Mouse (Mus musculus) liver, embryonic 12.5 days (tissue): ENCODE results near the gene Ar. TPM values are rescaled to one million over a fixed set of nuclear protein-coding genes. Genes with fewer than 3 reads are reported as not detected.

Experiments used
- ATAC-seq: fragments of 200-750 bp; cut with Nextera tagmentation; 2 replicates; pipeline ENCODE4 v1.8.0; 2017; ENCODE audit warnings: moderate number of reproducible peaks, mild to moderate bottlenecking, moderate library complexity
- H3K27ac ChIP-seq: fragments of 300-500 bp; sonication (generic); 2 replicates; pipeline ENCODE4 v1.5.1; 2016; ENCODE audit warnings: mild to moderate bottlenecking
- H3K27me3 ChIP-seq: fragments of 300-500 bp; sonication (generic); replicated peaks from 2 replicates; pipeline ENCODE4 v1.6.1; 2016; ENCODE audit warnings: mild to moderate bottlenecking, moderate library complexity
- H3K36me3 ChIP-seq: fragments of 300-500 bp; sonication (generic); 2 replicates; pipeline ENCODE4 v1.6.1; 2016; ENCODE audit warnings: mild to moderate bottlenecking, moderate library complexity
- H3K4me1 ChIP-seq: fragments of 300-500 bp; sonication (generic); 2 replicates; pipeline ENCODE4 v1.6.1; 2016
- H3K4me2 ChIP-seq: fragments of 300-500 bp; sonication (generic); 2 replicates; pipeline ENCODE4 v1.6.1; 2016; ENCODE audit warnings: mild to moderate bottlenecking, moderate library complexity
- H3K4me3 ChIP-seq: fragments of 300-500 bp; sonication (generic); 2 replicates; pipeline ENCODE4 v1.5.1; 2016; ENCODE audit warnings: mild to moderate bottlenecking, moderate library complexity
- H3K9ac ChIP-seq: fragments of 300-500 bp; sonication (generic); 2 replicates; pipeline ENCODE4 v1.6.1; 2016; ENCODE audit warnings: mild to moderate bottlenecking, moderate library complexity
- H3K9me3 ChIP-seq: fragments of 300-500 bp; sonication (generic); replicated peaks from 2 replicates; pipeline ENCODE4 v1.6.1; 2016; ENCODE audit warnings: mild to moderate bottlenecking, moderate library complexity
- WGBS: fragments of 180-500 bp; shearing (Covaris S2); methylation state at CpG from one replicate; pipeline ENCODE4 v1.1.7; 2016; ENCODE audit not compliant: insufficient replicate concordance; 5-methylcytosine and 5-hydroxymethylcytosine counted together
- polyA plus RNA-seq: library from polyadenylated mRNA; unstranded; fragments of >200 nt; fragmentation: Nextera tagmentation; extraction: Ambion mirVana; gene quantifications from 2 replicates; pipeline ENCODE4 v1.2.1, GENCODE M21; 2016

Gene Ar
- polyA plus RNA-seq: not detected in 2 replicates

- Histone ChIP-seq H3K9ac (no peak within 1 kb of the TSS), H3K36me3 (no peaks in the 10 kb centered on the region), H3K9me3 (no peaks in the 10 kb centered on the region), H3K4me1 (no peaks in the 10 kb centered on the region), H3K27me3 (peaks cover 47% of the 10 kb centered on the region), H3K27ac (no peak within 1 kb of the TSS), H3K4me2 (peak within 1 kb of the TSS; percentile 46), H3K4me3 (peak within 1 kb of the TSS; percentile 11; the same call in 1 of the 2 replicates)
- ATAC-seq: no peak
- 17% methylated on average over 24 of the region's 27 CpGs for WGBS
Observed at GRCm38 (mm10) chrX:98148531-98149342, at the start of gene Ar. Gene Ar, plus strand, starts transcription at chrX:98148769.

DNA sequence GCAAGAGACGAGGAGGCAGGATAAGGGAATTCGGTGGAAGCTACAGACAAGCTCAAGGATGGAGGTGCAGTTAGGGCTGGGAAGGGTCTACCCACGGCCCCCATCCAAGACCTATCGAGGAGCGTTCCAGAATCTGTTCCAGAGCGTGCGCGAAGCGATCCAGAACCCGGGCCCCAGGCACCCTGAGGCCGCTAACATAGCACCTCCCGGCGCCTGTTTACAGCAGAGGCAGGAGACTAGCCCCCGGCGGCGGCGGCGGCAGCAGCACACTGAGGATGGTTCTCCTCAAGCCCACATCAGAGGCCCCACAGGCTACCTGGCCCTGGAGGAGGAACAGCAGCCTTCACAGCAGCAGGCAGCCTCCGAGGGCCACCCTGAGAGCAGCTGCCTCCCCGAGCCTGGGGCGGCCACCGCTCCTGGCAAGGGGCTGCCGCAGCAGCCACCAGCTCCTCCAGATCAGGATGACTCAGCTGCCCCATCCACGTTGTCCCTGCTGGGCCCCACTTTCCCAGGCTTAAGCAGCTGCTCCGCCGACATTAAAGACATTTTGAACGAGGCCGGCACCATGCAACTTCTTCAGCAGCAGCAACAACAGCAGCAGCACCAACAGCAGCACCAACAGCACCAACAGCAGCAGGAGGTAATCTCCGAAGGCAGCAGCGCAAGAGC, 1.3 kb downstream of the Ar start:
- ATAC-seq: no peak
- Histone ChIP-seq H3K4me2 (peak overlapping the region; percentile 31), H3K9me3 (no peaks in the 10 kb centered on the region), H3K27me3 (peaks cover 47% of the 10 kb centered on the region), H3K4me1 (no peaks in the 10 kb centered on the region), H3K4me3 (peak overlapping the region; percentile 11; the same call in 1 of the 2 replicates), H3K36me3 (no peaks in the 10 kb centered on the region), H3K9ac (no peak overlapping the region), H3K27ac (no peak overlapping the region)
- WGBS: 9% methylated on average over 20 of the region's 30 CpGs

DNA sequence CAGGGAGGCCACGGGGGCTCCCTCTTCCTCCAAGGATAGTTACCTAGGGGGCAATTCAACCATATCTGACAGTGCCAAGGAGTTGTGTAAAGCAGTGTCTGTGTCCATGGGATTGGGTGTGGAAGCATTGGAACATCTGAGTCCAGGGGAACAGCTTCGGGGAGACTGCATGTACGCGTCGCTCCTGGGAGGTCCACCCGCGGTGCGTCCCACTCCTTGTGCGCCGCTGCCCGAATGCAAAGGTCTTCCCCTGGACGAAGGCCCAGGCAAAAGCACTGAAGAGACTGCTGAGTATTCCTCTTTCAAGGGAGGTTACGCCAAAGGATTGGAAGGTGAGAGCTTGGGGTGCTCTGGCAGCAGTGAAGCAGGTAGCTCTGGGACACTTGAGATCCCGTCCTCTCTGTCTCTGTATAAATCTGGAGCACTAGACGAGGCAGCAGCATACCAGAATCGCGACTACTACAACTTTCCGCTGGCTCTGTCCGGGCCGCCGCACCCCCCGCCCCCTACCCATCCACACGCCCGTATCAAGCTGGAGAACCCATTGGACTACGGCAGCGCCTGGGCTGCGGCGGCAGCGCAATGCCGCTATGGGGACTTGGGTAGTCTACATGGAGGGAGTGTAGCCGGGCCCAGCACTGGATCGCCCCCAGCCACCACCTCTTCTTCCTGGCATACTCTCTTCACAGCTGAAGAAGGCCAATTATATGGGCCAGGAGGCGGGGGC, 2.0 kb downstream of the Ar start:
- Histone ChIP-seq H3K4me2 (peak overlapping the region; percentile 31; the same call in 1 of the 2 replicates), H3K27me3 (peaks cover 47% of the 10 kb centered on the region), H3K9me3 (no peaks in the 10 kb centered on the region), H3K27ac (no peak overlapping the region), H3K4me3 (0 out of 2 replicates have a peak overlapping the region, but pooled peaks have one; percentile 11), H3K9ac (no peak overlapping the region), H3K4me1 (no peaks in the 10 kb centered on the region), H3K36me3 (no peaks in the 10 kb centered on the region)
- WGBS: 9% methylated on average over 24 of the region's 33 CpGs
- no peak for ATAC-seq

DNA sequence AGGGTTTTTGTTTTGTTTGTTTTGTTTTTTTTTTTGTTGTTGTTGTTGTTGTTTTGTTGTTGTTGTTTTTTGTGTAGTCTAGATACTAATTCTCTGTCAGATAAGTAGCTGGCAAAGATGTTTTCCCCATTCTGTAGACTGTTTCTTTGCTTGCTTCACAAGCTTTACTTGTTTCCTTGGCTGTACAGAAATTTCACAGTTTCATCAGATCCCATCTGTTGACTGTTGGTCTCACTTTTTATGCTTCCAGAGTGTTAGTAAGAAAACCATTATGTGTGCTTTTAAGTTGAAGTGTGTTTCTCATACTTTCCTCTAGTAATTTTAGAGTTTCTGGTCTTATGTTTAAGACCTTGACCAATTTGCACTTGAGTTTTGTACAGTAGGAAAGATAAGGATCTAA, 41.2 kb downstream of the Ar start:
- Histone ChIP-seq H3K4me2 (no peak overlapping the region), H3K4me3 (no peak overlapping the region), H3K9ac (no peak overlapping the region), H3K27me3 (no peaks in the 10 kb centered on the region), H3K4me1 (no peaks in the 10 kb centered on the region), H3K36me3 (no peaks in the 10 kb centered on the region), H3K27ac (no peak overlapping the region), H3K9me3 (no peaks in the 10 kb centered on the region)
- ATAC-seq: no peak

GRCm38 (mm10) chrX:98205766-98206165, 57.2 kb downstream of the Ar start:
- Histone ChIP-seq H3K4me2 (no peak overlapping the region), H3K9me3 (no peaks in the 10 kb centered on the region), H3K27ac (no peak overlapping the region), H3K9ac (no peak overlapping the region), H3K4me3 (no peak overlapping the region), H3K4me1 (no peaks in the 10 kb centered on the region), H3K27me3 (no peaks in the 10 kb centered on the region), H3K36me3 (no peaks in the 10 kb centered on the region)
- 45% methylated on average over 3 of the region's 3 CpGs for WGBS
- no peak for ATAC-seq

GRCm38 (mm10) chrX:98207166-98207565, 58.6 kb downstream of the Ar start:
- no peak overlapping the region for H3K4me3 ChIP-seq
- no peak overlapping the region for H3K27ac ChIP-seq
- H3K4me2 ChIP-seq: no peak overlapping the region
- ATAC-seq: no peak
- 67% methylated on average over 4 of the region's 4 CpGs for WGBS
- no peaks in the 10 kb centered on the region for H3K4me1 ChIP-seq
- no peaks in the 10 kb centered on the region for H3K36me3 ChIP-seq
- H3K27me3 ChIP-seq: no peaks in the 10 kb centered on the region
- H3K9me3 ChIP-seq: no peaks in the 10 kb centered on the region
- no peak overlapping the region for H3K9ac ChIP-seq

DNA sequence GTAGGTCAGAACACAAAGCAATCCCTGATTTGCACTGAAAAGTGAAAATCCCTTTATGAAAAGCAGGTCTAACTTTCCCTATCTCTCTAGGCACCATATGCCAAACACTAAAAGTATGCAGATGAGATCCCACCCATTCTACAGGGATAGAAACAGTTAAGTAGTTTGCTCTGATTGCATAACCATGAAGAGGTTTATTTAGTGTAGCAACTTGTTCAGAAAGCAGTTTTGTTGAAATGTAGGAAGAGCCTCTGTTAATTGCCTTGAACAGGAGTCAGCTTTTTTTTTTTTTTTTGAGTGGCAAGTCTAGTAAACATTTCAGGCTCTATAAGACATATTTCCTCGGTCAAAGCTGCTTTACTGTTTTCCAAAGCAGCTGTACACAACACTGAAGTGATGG, 67.5 kb downstream of the Ar start:
- ATAC-seq: no peak
- Histone ChIP-seq H3K9me3 (no peaks in the 10 kb centered on the region), H3K4me2 (no peak overlapping the region), H3K4me1 (no peaks in the 10 kb centered on the region), H3K27me3 (no peaks in the 10 kb centered on the region), H3K27ac (no peak overlapping the region), H3K36me3 (no peaks in the 10 kb centered on the region), H3K4me3 (no peak overlapping the region), H3K9ac (no peak overlapping the region)
- whole genome bisulfite sequencing: 59% methylated on average over 1 of the region's 1 CpGs

DNA sequence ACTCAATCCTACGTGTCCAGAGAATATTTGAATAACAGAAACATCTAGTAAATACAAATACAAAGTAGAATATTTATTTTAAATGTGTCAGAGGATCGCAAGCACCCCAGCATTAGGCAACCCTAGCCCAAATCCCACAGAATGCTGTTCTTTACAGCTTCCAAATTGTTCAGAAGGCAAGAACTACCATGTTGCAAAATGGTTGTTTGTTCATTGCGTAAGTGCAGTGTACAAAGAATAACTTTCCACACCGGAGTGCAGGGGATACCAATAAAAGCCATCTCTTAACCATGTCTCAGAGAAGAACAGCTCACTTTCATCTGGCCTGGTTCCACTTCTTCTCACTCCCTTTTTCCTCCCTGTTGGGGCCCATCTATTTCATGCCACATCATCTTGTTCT, 90.4 kb downstream of the Ar start:
- Histone ChIP-seq H3K4me3 (no peak overlapping the region), H3K27ac (no peak overlapping the region), H3K9me3 (no peaks in the 10 kb centered on the region), H3K36me3 (no peaks in the 10 kb centered on the region), H3K27me3 (no peaks in the 10 kb centered on the region), H3K4me1 (no peaks in the 10 kb centered on the region), H3K4me2 (no peak overlapping the region), H3K9ac (no peak overlapping the region)
- ATAC-seq: no peak
- 76% methylated on average over 4 of the region's 4 CpGs for WGBS

- no peak overlapping the region for H3K4me2 ChIP-seq
- no peak overlapping the region for H3K27ac ChIP-seq
- no peaks in the 10 kb centered on the region for H3K9me3 ChIP-seq
- no peak for ATAC-seq
- H3K4me3 ChIP-seq: no peak overlapping the region
- no peaks in the 10 kb centered on the region for H3K27me3 ChIP-seq
- no peaks in the 10 kb centered on the region for H3K36me3 ChIP-seq
- H3K4me1 ChIP-seq: no peaks in the 10 kb centered on the region
- H3K9ac ChIP-seq: no peak overlapping the region
- WGBS: 65% methylated on average over 2 of the region's 2 CpGs
Observed at GRCm38 (mm10) chrX:98245108-98245507, 96.5 kb downstream of the Ar start.

- Histone ChIP-seq H3K4me1 (no peaks in the 10 kb centered on the region), H3K27me3 (no peaks in the 10 kb centered on the region), H3K4me3 (no peak overlapping the region), H3K27ac (no peak overlapping the region), H3K9me3 (no peaks in the 10 kb centered on the region), H3K36me3 (no peaks in the 10 kb centered on the region), H3K4me2 (no peak overlapping the region), H3K9ac (no peak overlapping the region)
- WGBS: 64% methylated on average over 4 of the region's 4 CpGs
- no peak for ATAC-seq
Observed at GRCm38 (mm10) chrX:98248363-98248762, 99.8 kb downstream of the Ar start.

- 73% methylated on average over 2 of the region's 2 CpGs for whole genome bisulfite sequencing
- Histone ChIP-seq H3K9ac (no peak overlapping the region), H3K36me3 (no peaks in the 10 kb centered on the region), H3K4me3 (no peak overlapping the region), H3K4me2 (no peak overlapping the region), H3K4me1 (no peaks in the 10 kb centered on the region), H3K9me3 (no peaks in the 10 kb centered on the region), H3K27ac (no peak overlapping the region), H3K27me3 (no peaks in the 10 kb centered on the region)
- no peak for ATAC-seq
Observed at GRCm38 (mm10) chrX:98259620-98260019, 111.1 kb downstream of the Ar start.

DNA sequence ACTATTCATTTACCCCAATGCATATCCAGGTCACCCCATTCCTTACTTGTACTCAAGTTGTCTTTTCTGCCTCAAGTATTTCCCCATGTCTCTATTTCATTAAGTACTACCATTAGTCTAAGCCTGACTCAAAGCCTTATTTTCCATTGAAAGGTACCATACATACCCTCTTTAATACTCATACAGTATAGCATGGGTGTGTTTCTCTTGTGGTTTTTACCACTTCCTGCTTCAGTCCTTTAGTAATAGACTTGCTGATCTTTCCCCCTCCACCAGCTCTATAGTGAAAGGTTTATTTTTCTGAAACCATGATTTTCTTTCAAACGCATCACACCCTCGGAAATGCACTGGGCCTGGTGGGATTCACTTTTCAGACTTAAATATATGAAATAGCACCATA, 117.2 kb downstream of the Ar start:
- H3K4me2 ChIP-seq: no peak overlapping the region
- no peaks in the 10 kb centered on the region for H3K4me1 ChIP-seq
- no peak overlapping the region for H3K4me3 ChIP-seq
- ATAC-seq: no peak
- no peaks in the 10 kb centered on the region for H3K27me3 ChIP-seq
- no peaks in the 10 kb centered on the region for H3K9me3 ChIP-seq
- no peak overlapping the region for H3K27ac ChIP-seq
- H3K9ac ChIP-seq: no peak overlapping the region
- no peaks in the 10 kb centered on the region for H3K36me3 ChIP-seq
- 71% methylated on average over 2 of the region's 2 CpGs for whole genome bisulfite sequencing
